Mouse (Mus musculus) olfactory bulb, adult 2 months (tissue): Measurements from ENCODE around the gene Hspa12a.

ENCODE experiments used
- CTCF ChIP-seq: fragments of 200-500 bp; IDR thresholded peaks from 2 replicates; pipeline ENCODE4 v1.5.1; 2012; ENCODE audit warnings: low read depth, mild to moderate bottlenecking, low read length, moderate library complexity; ENCODE audit not compliant: insufficient read depth
- POLR2A ChIP-seq: fragments of 200-500 bp; IDR thresholded peaks from 2 replicates; pipeline ENCODE4 v1.6.1; 2012; ENCODE audit warnings: mild to moderate bottlenecking, low read depth, low read length, moderate library complexity; ENCODE audit not compliant: insufficient read depth

- no peak for TF ChIP-seq POLR2A
- TF ChIP-seq CTCF, result no peak
Observed at GRCm38 (mm10) chr19:58951521-58951920, 8.1 kb upstream of the Hspa12a start.
